Mouse (Mus musculus) cerebellum, adult 18-20 months (tissue): ENCODE data around the gene Adarb2.

ENCODE experiments used
- DNase-seq, 2 experiments: peaks; one replicate each; pipeline ENCODE4 v3.0.0; 2021

Gene Adarb2

DNA sequence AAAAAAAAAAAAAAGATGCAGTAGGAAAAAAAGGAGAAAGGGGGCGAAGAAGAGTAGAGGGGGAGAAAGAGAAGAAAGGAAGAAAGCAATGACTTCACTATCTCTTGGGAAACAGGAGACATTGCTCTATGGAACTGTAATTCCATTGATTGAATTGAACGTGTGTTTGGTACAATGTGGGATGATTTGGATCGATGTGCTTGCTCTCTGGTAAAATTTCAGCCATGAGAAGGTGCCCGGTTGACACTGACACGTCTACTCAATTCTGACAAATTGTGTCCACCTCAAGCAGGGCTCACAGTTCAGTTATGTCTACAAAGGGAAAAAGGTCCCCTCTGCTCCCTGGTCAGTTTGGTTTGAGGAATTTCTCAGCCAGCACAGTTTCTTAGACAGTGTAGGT lies 495.8 kb downstream of the Adarb2 start:
- no peak for DNase-seq

DNA sequence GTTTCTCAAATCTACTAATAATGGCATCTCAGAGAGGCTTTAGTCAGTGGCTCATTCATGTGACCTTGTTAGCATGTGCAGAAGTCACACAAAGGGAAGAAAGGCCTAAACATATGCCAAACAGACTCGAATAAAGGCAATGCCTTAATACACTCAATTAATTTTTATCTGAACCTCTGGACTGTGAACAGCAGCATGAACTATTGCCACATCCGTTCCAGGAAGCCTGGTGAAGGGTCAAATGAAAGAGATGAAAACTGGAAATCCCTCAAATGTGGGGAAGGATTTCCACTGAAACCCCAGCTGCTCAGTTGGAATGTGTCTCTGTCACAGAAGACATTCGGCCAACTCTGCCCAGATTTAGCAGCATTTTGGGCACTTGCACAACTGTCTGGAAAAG lies 497.2 kb downstream of the Adarb2 start:
- no peak for DNase-seq

DNA sequence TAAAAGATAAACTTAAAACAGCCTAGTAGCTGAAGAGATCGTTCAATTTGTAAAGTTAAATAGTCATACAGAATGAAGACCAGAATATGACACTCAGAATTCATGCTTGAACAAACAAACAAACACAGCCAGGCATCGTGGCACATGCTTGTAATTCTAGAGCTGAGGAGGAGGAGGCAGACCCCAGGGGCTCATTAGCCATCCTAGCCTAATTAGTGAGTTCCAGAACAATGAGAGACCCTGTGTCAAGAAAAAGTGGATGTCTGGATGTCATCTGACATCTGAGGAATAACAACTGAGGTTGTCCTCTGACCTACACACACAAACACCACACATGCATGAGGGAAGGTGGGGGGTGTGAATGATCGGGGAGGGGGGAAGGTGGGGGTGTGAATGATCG lies 498.3 kb downstream of the Adarb2 start:
- no peak for DNase-seq

DNA sequence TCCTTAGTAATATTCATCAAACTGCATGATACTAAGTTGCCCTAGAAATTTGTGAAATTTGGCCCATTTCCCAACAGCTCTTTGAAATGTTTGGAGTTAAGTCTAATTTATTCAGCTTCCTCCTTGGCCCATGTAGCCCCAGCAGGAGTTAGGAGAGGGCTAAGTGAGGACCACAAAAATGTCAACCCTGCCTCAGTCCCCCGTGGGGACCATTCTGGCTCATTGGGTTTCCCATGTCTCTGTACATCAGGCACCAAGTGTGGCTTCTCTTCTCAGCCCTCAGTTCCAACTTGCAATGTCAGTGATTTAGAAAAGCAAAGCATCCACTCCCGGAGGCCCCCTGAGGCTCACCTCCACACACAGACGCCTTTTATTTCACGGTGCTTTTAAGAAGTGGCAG lies 502.6 kb downstream of the Adarb2 start:
- no peak for DNase-seq

DNA sequence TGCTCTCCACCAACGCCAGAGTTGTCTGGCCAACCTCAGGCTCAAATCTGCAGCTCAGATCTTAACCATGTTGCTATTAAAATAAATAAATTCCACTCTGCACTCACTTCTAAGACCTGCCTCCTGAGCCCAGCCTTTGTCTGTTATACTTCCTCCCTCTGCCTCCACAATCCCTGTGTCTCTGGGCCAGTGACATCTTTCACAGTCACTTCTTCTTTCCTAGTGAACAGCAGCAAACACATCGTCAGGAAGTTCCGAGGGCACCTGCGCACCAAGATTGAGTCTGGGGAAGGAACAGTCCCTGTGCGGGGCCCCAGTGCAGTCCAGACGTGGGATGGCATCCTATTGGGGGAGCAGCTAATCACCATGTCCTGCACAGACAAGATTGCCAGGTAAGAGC lies 510.7 kb downstream of the Adarb2 start:
- no peak for DNase-seq

GRCm38 (mm10) chr13:8729972-8730645 lies 527.4 kb downstream of the Adarb2 start:
- no peak for DNase-seq

GRCm38 (mm10) chr13:8737139-8737865 lies 534.6 kb downstream of the Adarb2 start:
- no peak for DNase-seq

GRCm38 (mm10) chr13:8742792-8743191 lies 540.1 kb downstream of the Adarb2 start:
- DNase-seq = no peak

GRCm38 (mm10) chr13:8744565-8744964 lies 541.9 kb downstream of the Adarb2 start:
- peak; percentile 19 to 26 for DNase-seq

DNA sequence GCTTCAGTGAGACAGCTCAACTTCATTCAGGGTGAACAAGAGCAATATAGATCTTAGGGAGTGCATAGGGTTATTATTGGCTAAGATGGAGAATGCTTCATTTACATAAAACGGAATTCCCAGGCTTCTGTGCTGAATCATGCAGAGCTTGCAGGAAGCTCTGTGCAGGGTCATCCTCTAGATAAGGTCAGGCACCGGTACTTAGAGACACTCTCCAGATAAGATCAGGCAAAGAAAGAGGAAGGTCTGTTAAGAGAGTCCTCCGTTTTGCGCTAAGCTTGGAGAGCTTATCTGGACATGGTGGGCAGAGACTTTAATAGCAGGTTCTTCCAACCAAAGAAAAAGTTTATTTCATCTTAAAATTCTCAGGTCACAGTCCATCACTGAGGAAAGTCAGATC lies 542.9 kb downstream of the Adarb2 start:
- DNase-seq = no peak

- DNase-seq = no peak
These were observed 546.8 kb downstream of the Adarb2 start for GRCm38 (mm10) chr13:8749451-8749850.

- DNase-seq = no peak
These were observed 558.3 kb downstream of the Adarb2 start for GRCm38 (mm10) chr13:8760940-8761339.

- DNase-seq = no peak
These were observed 567.1 kb downstream of the Adarb2 start for GRCm38 (mm10) chr13:8769654-8770227.

GRCm38 (mm10) chr13:8770616-8771015 lies 568.0 kb downstream of the Adarb2 start:
- no peak for DNase-seq

DNA sequence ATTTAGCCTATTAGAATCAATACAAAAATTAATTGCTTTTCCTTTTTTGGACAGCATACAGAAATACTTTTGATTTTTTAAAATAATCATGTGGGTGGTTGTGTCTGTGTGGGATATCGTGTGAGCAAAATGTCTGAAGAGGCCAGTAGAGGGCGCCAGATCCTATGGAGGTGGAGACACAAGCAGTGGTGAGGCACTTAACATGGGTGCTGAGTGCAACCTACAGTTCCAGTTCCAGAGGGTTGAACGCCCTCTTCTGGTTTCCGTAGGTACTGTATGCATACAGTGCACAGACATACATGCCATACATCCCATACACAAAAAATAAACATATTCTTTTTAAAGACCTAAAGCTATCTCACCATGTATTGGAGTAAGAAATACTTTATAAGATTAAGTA lies 577.8 kb downstream of the Adarb2 start:
- peak; percentile 28 to 39 for DNase-seq

GRCm38 (mm10) chr13:8782636-8783035 lies 580.0 kb downstream of the Adarb2 start:
- peak; percentile 50 to 64 for DNase-seq

DNA sequence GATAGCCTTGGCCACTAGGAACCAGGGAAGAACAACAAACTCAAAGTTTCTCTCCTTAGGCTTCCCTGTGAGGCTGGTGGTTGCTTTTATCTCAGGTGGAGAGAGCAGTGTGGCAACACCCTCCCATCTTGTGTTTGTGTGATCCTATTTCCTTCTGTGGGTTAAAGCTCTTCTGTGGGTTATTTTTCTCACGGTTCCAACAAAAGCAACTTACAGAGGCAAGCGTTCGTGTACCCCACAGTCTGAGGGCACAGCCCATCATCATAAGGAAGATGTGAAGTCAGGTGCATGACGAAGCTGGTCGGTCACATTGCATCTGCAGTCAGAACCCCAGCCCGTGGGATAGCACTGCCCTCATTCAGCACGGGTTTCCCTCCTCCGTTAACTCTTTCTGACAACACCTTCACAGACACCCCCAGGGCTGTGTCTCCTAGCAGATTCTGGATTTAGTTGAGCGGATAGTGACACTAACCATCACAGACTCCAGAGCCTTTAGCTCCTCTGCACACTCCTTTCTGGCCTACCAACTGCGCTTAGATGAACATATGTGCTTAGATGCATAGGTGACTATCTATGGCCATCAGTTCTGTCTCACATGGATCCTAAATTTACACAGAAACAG lies 581.1 kb downstream of the Adarb2 start:
- DNase-seq = no peak

GRCm38 (mm10) chr13:8784308-8785061 lies 581.8 kb downstream of the Adarb2 start:
- no peak for DNase-seq

- DNase-seq = peak; percentile 49 to 64
These were observed 582.5 kb downstream of the Adarb2 start for GRCm38 (mm10) chr13:8785185-8785584.

- no peak for DNase-seq
These were observed 590.6 kb downstream of the Adarb2 start for GRCm38 (mm10) chr13:8793217-8793616.

DNA sequence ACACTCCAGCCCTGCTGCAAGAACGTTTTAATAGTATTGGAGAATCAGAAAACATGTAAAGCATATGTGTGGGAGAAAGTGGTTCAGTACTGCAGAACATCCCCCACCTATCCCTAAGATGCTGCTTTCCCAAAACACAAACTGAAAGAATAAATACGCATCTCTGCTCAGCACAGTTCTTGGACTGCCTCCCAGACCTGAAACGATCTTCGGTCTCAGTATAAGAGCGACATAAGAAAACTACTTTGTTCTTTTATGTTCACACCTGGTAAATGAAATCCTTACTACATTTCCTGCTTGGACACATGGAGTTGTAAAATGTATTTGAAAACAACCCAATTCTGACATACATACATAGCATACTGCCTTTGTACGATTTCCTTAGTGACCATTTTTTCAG lies 597.9 kb downstream of the Adarb2 start:
- no peak for DNase-seq

DNA sequence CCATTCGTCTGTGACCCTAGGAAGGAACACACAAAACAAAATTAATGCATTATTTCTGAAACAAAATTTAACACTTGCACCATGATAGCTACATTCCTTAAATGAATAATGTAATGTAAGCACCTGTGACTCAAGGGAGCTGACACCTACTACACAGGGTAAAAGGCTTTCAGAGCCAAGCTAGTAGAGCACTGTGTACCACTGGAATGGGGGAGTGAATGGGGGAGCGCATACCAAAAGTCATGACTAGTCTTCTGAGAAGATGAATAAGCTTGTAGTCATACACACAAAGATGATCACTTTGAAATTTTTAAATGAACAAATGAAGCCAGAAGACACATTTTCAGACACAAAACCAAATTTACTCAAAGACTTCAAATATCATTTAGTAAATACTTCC lies 603.3 kb downstream of the Adarb2 start:
- DNase-seq = no peak
